Mouse (Mus musculus) bone marrow, adult 2 months (tissue): ENCODE results near the gene Camta1.

Experiments used
- CTCF ChIP-seq: fragments of 200-500 bp; IDR thresholded peaks from 2 replicates; pipeline ENCODE4 v1.5.1; 2011; ENCODE audit warnings: low read length, control low read depth; ENCODE audit not compliant: control insufficient read depth, insufficient read depth
- POLR2A ChIP-seq: fragments of 200-500 bp; IDR thresholded peaks from 2 replicates; pipeline ENCODE4 v1.6.1; 2011; ENCODE audit warnings: low read depth, mild to moderate bottlenecking, control low read depth, low read length, borderline replicate concordance; ENCODE audit not compliant: control insufficient read depth

DNA sequence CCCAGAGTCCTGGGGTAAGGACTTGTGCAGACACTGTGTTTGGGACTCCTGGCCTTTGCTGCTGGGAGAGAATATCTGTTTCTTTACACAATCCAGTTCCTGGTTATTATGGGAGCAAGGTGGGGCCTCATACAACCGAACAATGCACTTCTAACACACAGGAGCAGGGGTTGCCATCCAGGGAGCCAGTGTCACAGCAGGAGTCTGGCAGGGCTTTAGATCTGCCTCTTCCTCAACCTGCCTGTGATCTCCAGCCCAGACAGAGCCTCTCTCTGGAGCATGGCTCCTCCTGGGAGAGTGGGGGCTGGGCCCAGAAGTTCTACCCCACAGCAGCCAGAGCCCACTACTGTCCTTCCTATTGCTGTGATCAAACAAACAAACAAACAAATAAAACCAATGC, 483.9 kb downstream of the Camta1 start:
- TF ChIP-seq POLR2A (no peak), CTCF (no peak)
